Mouse (Mus musculus): ENCODE data around the gene Ralb.

Gene Ralb

GRCm38 (mm10) chr1:119504260-119505062, at the start of gene Ralb:
TSS of gene Ralb (minus strand) at chr1:119504794.
- peak; percentile 95 for DNase-seq

- no peak for DNase-seq
Observed at GRCm38 (mm10) chr1:119551651-119552050, 47.1 kb upstream of the Ralb start.

GRCm38 (mm10) chr1:119550064-119550463, 45.5 kb upstream of the Ralb start:
- no peak for DNase-seq

GRCm38 (mm10) chr1:119549327-119549689, 44.7 kb upstream of the Ralb start:
- no peak for DNase-seq

GRCm38 (mm10) chr1:119548668-119549326, 44.2 kb upstream of the Ralb start:
- DNase-seq: peak; percentile 66

GRCm38 (mm10) chr1:119546490-119546889, 41.9 kb upstream of the Ralb start:
- DNase-seq: no peak

- DNase-seq: no peak
Observed at GRCm38 (mm10) chr1:119545671-119546070, 41.1 kb upstream of the Ralb start.

GRCm38 (mm10) chr1:119545164-119545563, 40.6 kb upstream of the Ralb start:
- no peak for DNase-seq

- DNase-seq: no peak
Observed at GRCm38 (mm10) chr1:119544611-119545155, 40.1 kb upstream of the Ralb start.

- no peak for DNase-seq
Observed at GRCm38 (mm10) chr1:119543316-119543715, 38.7 kb upstream of the Ralb start.

GRCm38 (mm10) chr1:119541570-119541969, 37.0 kb upstream of the Ralb start:
- DNase-seq: no peak

- no peak for DNase-seq
Observed at GRCm38 (mm10) chr1:119540836-119541557, 36.4 kb upstream of the Ralb start.

- no peak for DNase-seq
Observed at GRCm38 (mm10) chr1:119539252-119539651, 34.7 kb upstream of the Ralb start.

GRCm38 (mm10) chr1:119537651-119538050, 33.1 kb upstream of the Ralb start:
- no peak for DNase-seq

GRCm38 (mm10) chr1:119536122-119536521, 31.5 kb upstream of the Ralb start:
- DNase-seq: no peak

- DNase-seq: no peak
Observed at GRCm38 (mm10) chr1:119534341-119534740, 29.7 kb upstream of the Ralb start.

GRCm38 (mm10) chr1:119533093-119533805, 28.7 kb upstream of the Ralb start:
- DNase-seq: no peak

GRCm38 (mm10) chr1:119532165-119532564, 27.6 kb upstream of the Ralb start:
- DNase-seq: no peak

GRCm38 (mm10) chr1:119530941-119531340, 26.3 kb upstream of the Ralb start:
- DNase-seq: no peak

- DNase-seq: peak; percentile 85
Observed at GRCm38 (mm10) chr1:119525689-119526591, 21.3 kb upstream of the Ralb start, which contains the start of gene Tmem185b. TSS of gene Tmem185b (plus strand) at chr1:119526160.

- no peak for DNase-seq
Observed at GRCm38 (mm10) chr1:119525004-119525444, 20.4 kb upstream of the Ralb start.
